Mouse (Mus musculus) CD4-positive naive resting alpha-beta T cell, adult 57 days (primary cell): ENCODE measurements around the gene Pard6b. TPM values are rescaled to one million over a fixed set of nuclear protein-coding genes. Genes with fewer than 3 reads are reported as not detected.

Source experiments
- total RNA-seq: library from RNA; stranded (reverse); gene quantifications from one replicate; pipeline ENCODE4 v1.2.4, GENCODE M21; 2023

Pard6b gene
- 3.9 TPM for total RNA-seq

DNA sequence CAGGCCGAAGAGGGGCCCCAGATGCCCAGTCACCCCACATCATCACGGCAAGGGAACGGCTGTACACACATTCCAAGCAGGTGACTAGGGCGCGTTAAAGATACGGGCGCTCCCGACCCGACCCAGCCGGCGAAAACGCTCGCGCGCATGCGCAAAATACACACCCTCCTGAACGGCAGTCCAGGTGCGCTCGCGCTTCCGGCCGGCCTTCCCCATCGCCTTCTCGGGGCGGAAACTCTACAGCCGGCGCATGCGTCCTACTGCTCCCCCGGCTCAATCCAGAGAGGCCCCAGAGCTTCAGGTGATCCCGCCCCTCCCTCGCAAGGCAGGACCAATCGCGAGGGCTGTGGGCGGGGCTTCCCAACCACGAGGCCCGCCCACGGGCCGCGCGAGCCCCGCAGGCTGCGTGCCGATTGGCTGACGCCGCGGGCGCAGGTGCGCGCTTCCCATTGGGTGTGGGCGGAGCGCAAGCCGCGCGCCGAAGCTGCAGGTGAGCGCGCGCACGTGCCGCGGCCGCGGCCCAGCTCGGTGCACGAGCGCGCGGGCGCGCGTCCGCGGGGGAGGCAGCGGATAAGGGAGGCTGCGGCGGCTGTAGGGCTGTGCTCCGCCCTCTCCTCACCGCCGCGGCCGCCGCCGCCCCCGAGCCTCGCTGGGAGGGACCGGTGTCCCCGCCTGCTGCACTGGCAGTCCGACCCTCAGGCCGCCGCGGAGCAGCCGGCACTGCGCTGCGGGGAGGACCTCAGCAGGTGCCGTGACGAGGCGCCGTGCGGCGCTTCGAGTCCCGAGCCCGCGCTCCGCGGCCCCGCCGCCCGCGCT, at the start of gene Pard6b:
TSS of gene Pard6b (plus strand) at position 574 of the 816 bp plus-strand sequence.

Other genes with a start within 250 kb of the Pard6b start
- gene Ptpn1, start 148.9 kb upstream of the Pard6b start, total RNA-seq = 128 TPM
- gene Ripor3, start 70.4 kb upstream of the Pard6b start, total RNA-seq = 11.7 TPM
- 106 TPM for gene Adnp, start 126.1 kb downstream of the Pard6b start, total RNA-seq
- not detected for gene Gm20716, start 149.4 kb downstream of the Pard6b start, total RNA-seq
- 158 TPM for gene Dpm1, start 149.6 kb downstream of the Pard6b start, total RNA-seq
- 15.3 TPM for gene Mocs3, start 149.6 kb downstream of the Pard6b start, total RNA-seq
- not detected for gene Kcng1, start 200.7 kb downstream of the Pard6b start, total RNA-seq